Mouse (Mus musculus) liver, embryonic 14.5 days (tissue): ENCODE measurements around the gene Abca1.

Experiments used
- CTCF ChIP-seq: IDR thresholded peaks from 2 replicates; pipeline ENCODE4 v1.5.1; 2016; ENCODE audit warnings: antibody characterized with exemption, low read depth, control low read depth
- EP300 ChIP-seq: IDR thresholded peaks from 2 replicates; pipeline ENCODE4 v1.6.1; 2016; ENCODE audit warnings: antibody characterized with exemption, low read depth

DNA sequence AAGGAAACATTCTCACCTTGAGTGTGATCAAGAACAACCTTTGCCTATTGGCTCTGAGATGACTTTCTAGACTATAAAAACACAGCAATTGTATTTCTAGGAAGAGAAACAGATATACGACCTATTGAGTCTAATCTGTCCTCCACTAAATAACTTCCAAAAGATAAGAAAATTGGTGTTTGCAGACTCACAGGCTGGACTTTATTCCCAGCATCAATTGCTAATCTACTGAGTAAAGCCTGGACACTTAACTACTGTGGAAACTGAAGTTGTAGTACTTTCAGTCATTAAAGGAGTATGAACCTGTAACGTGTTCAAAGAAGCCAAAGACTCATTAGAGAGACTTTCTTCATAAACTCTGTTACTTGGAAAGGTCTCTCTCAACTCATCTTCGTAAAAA lies 131.9 kb downstream of the Abca1 start:
- TF ChIP-seq CTCF (no peak), EP300 (no peak)
